Mouse (Mus musculus): ENCODE results near the gene 1810013L24Rik.

DNA sequence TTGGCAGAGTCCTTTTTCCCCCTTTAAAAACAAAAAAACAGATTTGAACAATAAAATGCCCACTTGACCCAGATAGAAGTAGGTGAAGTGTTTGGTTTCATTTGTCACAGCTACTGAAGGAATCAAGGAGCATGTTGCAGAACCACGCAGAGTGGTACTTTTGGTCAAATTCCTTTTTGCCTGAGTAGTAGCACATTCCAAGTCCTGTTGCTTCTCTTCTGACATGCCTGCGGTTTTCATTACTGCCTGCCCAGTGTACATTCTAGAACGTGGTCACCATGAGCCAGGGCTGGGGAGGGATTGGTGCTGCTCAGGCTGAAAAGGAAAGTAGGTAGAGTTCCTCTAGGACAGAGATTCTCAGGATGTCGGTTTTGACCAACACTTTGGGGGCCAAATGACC is 16.1 kb downstream of the 1810013L24Rik start:
- no peak for TF ChIP-seq CTCF (IDR thresholded peaks at IDR 0.05; ENCODE audit: extremely low read depth, insufficient read depth, insufficient read length, insufficient replicate concordance)
- no peak for TF ChIP-seq POLR2A (IDR thresholded peaks at IDR 0.05; ENCODE audit: low read depth, low read length)

All from spleen, adult 2 months (tissue).